Mouse (Mus musculus) intestine, embryonic 14.5 days (tissue): Measurements from ENCODE around the gene Mcf2. TPM values are rescaled to one million over a fixed set of nuclear protein-coding genes. Genes with fewer than 3 reads are reported as not detected.

Experiments used
- polyA plus RNA-seq: library from polyadenylated mRNA; unstranded; fragments of >200 nt; fragmentation: Nextera tagmentation; extraction: Ambion mirVana; gene quantifications from 2 replicates; pipeline ENCODE4 v1.2.1, GENCODE M21; 2014

The Mcf2 gene
- polyA plus RNA-seq, 1 experiment from 2014 or later, result 0.38 TPM

Other genes with a start within 250 kb of the Mcf2 start
- not detected in 2 replicates for gene F9, start 179.6 kb downstream of the Mcf2 start, polyA plus RNA-seq